Mouse (Mus musculus): Measurements from ENCODE around the gene Prrxl1.

- no peak for TF ChIP-seq CTCF (IDR thresholded peaks at IDR 0.05; ENCODE audit: borderline replicate concordance, insufficient read depth, low read length)
- TF ChIP-seq POLR2A (IDR thresholded peaks at IDR 0.05; ENCODE audit: low read depth, low read length) = no peak
These were observed 74.0 kb downstream of the Prrxl1 start for GRCm38 (mm10) chr14:32673178-32673577.
